Mouse (Mus musculus): ENCODE data around the gene Myl6. TPM values are rescaled to one million over a fixed set of nuclear protein-coding genes. Genes with fewer than 3 reads are reported as not detected.
A peak's percentile ranks its signal among the peaks of the same experiment; 100 is the strongest.

The Myl6 gene
- total and polyA plus RNA-seq, 3 experiments = 242 to 379 (median 302) TPM

DNA sequence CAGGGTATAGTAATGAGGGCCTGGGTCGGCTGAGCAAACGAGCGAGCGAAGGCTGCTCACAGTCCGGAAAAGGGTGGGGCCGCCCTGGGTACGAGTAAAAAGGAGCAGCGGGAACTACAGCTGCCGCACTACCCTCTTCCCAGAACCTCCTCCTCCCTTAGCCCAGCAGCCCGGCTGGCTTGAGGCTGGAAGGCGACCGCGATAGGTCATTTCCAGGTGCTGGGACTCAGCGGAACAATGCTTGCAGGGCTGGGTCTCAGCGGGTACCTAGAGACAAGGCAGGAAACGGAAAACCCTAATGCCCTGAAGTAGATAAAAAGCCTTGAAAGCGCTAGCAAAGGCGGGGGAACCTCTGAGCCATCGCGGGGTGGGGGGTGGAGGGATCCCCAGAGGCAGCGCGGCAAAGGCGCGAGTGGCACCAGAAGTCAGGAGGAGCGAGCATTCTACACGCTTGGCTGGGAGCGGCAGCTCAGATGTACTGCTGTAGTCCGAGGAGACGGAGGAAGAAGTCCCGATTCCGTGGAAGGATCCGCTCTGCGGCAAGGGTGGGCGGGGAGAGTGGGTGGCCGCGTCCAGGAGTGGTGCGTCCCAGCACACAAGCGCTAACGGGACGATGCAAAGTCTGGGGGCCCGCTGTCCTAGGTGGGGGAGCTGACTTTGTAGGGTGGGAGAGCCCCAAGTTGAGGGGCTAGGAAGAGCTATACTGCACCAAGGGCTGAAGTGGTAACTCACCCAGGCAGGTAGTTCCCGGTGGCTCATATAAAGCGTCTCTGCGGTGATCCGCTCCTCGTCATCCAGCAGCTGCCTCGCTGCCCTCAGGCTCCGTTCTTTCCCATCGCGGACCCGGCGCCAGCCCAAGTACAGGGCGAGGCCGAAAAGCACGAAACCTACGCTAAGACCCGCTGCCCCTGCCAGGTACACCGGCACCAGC is 31.1 kb upstream of the Myl6 start:
- Histone ChIP-seq H3K27me3 (ENCODE audit: control insufficient read depth, insufficient read depth, low read length) (no peaks in the 10 kb centered on the region), H3K79me2 (replicated peaks; ENCODE audit: control insufficient read depth, insufficient read depth, low read length) (no peaks in the 10 kb centered on the region), H3K36me3 (ENCODE audit: control insufficient read depth, insufficient read depth, low read length) (no peaks in the 10 kb centered on the region), H3K27ac (peak overlapping the region; percentile 95), H3K4me1 (ENCODE audit: control insufficient read depth, insufficient read depth, low read length) (peaks cover 1% of the 10 kb centered on the region; the same call in 1 of the 2 replicates), H3K9ac (ENCODE audit: low read depth, low read length) (peak overlapping the region; percentile 81), H3K4me3 (peak overlapping the region; percentile 100)
- intact Hi-C loops (cut with DNase I) = loop anchor here (5.0 kb wide), 2 partner anchors 33 to 113 kb away; partner anchors contain the start of genes Myl6, Nabp2 and Rnf41
- WGBS = 3% methylated on average over 58 of the region's 58 CpGs
- peak; percentile 70 to 74 for DNase-seq
- TF ChIP-seq EP300 (IDR thresholded peaks at IDR 0.05; ENCODE audit: insufficient read depth, low read depth, low read length) (no peak), POLR2A (IDR thresholded peaks at IDR 0.05; ENCODE audit: insufficient read depth, low read depth, low read length) (peak; percentile 19; the same call in 1 of the 2 replicates), CTCF (IDR thresholded peaks at IDR 0.05) (no peak)

DNA sequence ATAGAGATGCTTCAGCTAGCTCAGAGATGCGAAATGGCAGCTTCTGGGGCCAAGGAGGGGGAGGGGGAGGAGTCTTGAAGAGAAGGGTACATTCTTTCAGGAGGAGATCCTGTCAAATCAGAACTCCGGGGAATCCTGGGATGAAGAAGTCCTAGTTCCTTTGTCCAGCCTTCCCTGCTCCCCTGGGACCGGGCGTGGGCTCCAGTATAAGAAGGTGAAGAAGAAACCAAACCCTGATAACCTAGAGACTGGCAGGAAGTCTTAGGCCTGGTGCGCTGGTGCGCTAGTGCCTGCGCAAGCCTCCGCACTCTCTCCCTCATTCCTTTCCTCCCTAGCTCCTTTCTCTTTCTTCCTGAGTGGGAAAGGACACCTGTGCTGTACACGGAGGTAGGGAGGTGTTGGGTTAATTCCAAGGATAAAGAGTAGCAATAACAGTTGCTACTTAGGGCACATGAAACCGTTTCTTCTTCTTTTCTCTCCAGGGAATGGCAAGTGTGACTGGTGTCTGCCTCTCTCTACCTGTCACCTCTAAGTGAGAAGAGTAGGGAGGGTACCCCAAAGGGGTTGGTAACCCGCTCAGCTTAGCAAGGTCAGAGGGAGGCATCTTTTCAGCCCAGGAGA is 30.3 kb upstream of the Myl6 start:
- no peaks in the 10 kb centered on the region for H3K36me3 ChIP-seq (ENCODE audit: control insufficient read depth, insufficient read depth, low read length)
- peak in 1 of 2 experiments; percentile 31 for DNase-seq
- no peaks in the 10 kb centered on the region for H3K27me3 ChIP-seq (ENCODE audit: control insufficient read depth, insufficient read depth, low read length)
- H3K4me3 ChIP-seq = peak overlapping the region; percentile 100
- 43% methylated on average over 11 of the region's 11 CpGs for WGBS
- intact Hi-C loops (cut with DNase I) = no loop called here
- no peaks in the 10 kb centered on the region for H3K79me2 ChIP-seq (replicated peaks; ENCODE audit: control insufficient read depth, insufficient read depth, low read length)
- H3K9ac ChIP-seq (ENCODE audit: low read depth, low read length) = peak overlapping the region; percentile 81
- no peak for TF ChIP-seq EP300 (IDR thresholded peaks at IDR 0.05; ENCODE audit: insufficient read depth, low read depth, low read length)
- TF ChIP-seq POLR2A (IDR thresholded peaks at IDR 0.05; ENCODE audit: insufficient read depth, low read depth, low read length) = 0 out of 2 replicates have a peak, but pooled peaks have one; percentile 17
- TF ChIP-seq CTCF (IDR thresholded peaks at IDR 0.05) = no peak
- peaks cover 1% of the 10 kb centered on the region; the same call in 1 of the 2 replicates for H3K4me1 ChIP-seq (ENCODE audit: control insufficient read depth, insufficient read depth, low read length)
- H3K27ac ChIP-seq = peak overlapping the region; percentile 95

DNA sequence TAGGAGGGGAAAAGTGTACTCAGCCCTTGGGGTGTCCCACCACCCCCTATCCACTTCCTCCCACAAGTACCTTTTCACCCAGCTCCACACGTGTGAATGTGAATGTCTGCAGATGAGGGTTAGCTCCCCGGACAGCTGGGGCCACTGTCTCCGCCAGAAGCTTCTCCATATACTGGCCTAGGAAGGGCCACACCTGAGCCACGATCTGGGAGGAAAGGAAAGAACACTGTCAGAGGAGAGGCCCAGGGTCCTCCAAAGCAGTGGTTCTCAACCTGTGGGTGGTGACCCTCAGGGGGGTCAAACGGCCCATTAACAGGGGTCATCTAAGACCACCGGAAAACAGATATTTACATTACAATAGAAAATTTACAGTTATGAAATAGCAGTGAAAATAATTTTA is 28.4 kb upstream of the Myl6 start:
- TF ChIP-seq EP300 (IDR thresholded peaks at IDR 0.05; ENCODE audit: insufficient read depth, low read depth, low read length) = no peak
- TF ChIP-seq CTCF (IDR thresholded peaks at IDR 0.05) = no peak
- TF ChIP-seq POLR2A (IDR thresholded peaks at IDR 0.05; ENCODE audit: insufficient read depth, low read depth, low read length) = no peak
- intact Hi-C loops (cut with DNase I) = no loop called here
- H3K27ac ChIP-seq = no peak overlapping the region

DNA sequence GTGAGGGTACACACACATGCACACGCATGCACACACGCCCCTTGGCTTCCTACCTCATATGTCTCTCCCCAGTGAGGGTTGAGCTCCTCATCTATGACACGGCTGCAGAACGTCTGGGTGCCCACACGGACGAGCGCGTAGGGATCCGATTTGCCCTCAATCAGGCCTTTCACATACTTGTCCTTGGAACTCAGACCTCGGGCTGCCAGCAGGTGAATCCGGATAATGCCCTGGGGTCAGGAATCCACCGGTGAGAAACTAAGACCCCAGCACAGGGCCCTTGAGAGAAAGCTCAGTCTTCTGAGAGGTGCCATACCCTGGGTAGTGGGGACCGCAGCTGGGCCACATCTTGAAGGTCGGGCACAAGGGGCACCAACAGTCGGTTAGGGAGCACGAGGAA is 26.6 kb upstream of the Myl6 start:
- no peak overlapping the region for H3K4me3 ChIP-seq
- no peaks in the 10 kb centered on the region for H3K4me1 ChIP-seq (ENCODE audit: control insufficient read depth, insufficient read depth, low read length)
- TF ChIP-seq EP300 (IDR thresholded peaks at IDR 0.05; ENCODE audit: insufficient read depth, low read depth, low read length) (no peak), CTCF (IDR thresholded peaks at IDR 0.05) (no peak), POLR2A (IDR thresholded peaks at IDR 0.05; ENCODE audit: insufficient read depth, low read depth, low read length) (no peak)
- H3K79me2 ChIP-seq (replicated peaks; ENCODE audit: control insufficient read depth, insufficient read depth, low read length) = no peaks in the 10 kb centered on the region
- intact Hi-C loops (cut with DNase I) = no loop called here
- no peaks in the 10 kb centered on the region for H3K36me3 ChIP-seq (ENCODE audit: control insufficient read depth, insufficient read depth, low read length)
- no peak for DNase-seq
- no peak overlapping the region for H3K27ac ChIP-seq
- H3K27me3 ChIP-seq (ENCODE audit: control insufficient read depth, insufficient read depth, low read length) = no peaks in the 10 kb centered on the region
- WGBS = 89% methylated on average over 16 of the region's 16 CpGs
- H3K9ac ChIP-seq (ENCODE audit: low read depth, low read length) = no peak overlapping the region

More for the DNA sequence above, 28.4 kb upstream of the Myl6 start:
- DNase-seq = no peak
- H3K4me1 ChIP-seq (ENCODE audit: control insufficient read depth, insufficient read depth, low read length) = peaks cover 1% of the 10 kb centered on the region; the same call in 1 of the 2 replicates
- H3K79me2 ChIP-seq (replicated peaks; ENCODE audit: control insufficient read depth, insufficient read depth, low read length) = no peaks in the 10 kb centered on the region
- no peaks in the 10 kb centered on the region for H3K36me3 ChIP-seq (ENCODE audit: control insufficient read depth, insufficient read depth, low read length)
- no peak overlapping the region for H3K9ac ChIP-seq (ENCODE audit: low read depth, low read length)
- no peaks in the 10 kb centered on the region for H3K27me3 ChIP-seq (ENCODE audit: control insufficient read depth, insufficient read depth, low read length)
- no peak overlapping the region for H3K4me3 ChIP-seq
- 83% methylated on average over 6 of the region's 6 CpGs for WGBS

DNA sequence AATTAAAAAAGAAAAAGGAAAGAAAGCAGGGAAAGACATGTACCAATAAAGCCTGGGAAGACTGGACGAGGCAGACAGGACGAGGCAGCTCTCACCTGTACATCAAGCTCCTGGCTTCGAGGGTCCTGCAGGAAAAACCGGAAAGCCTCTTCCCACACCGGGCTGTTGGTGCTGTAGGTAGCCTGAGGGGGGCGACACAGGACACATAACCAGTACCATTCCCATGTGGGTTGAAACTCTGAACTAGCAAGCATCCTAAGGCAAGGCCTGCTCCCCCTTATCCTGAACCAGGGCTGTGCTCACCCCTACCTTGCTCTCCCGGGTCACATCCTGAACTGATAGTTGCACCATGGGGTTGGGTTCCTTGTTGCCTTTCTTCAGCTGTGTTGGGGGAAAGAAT is 24.9 kb upstream of the Myl6 start:
- H3K36me3 ChIP-seq (ENCODE audit: control insufficient read depth, insufficient read depth, low read length) = no peaks in the 10 kb centered on the region
- intact Hi-C loops (cut with DNase I) = loop anchor here (1.0 kb wide), 1 partner anchor 17 kb away; no protein-coding TSS in a partner anchor
- WGBS = 81% methylated on average over 7 of the region's 7 CpGs
- DNase-seq = peak; percentile 50 to 70
- H3K27ac ChIP-seq = no peak overlapping the region
- no peak overlapping the region for H3K4me3 ChIP-seq
- no peak for TF ChIP-seq POLR2A (IDR thresholded peaks at IDR 0.05; ENCODE audit: insufficient read depth, low read depth, low read length)
- TF ChIP-seq EP300 (IDR thresholded peaks at IDR 0.05; ENCODE audit: insufficient read depth, low read depth, low read length) = 0 out of 2 replicates have a peak, but pooled peaks have one; percentile 66
- TF ChIP-seq CTCF (IDR thresholded peaks at IDR 0.05) = peak; percentile 78
- no peaks in the 10 kb centered on the region for H3K27me3 ChIP-seq (ENCODE audit: control insufficient read depth, insufficient read depth, low read length)
- H3K4me1 ChIP-seq (ENCODE audit: control insufficient read depth, insufficient read depth, low read length) = no peaks in the 10 kb centered on the region
- H3K9ac ChIP-seq (ENCODE audit: low read depth, low read length) = no peak overlapping the region
- H3K79me2 ChIP-seq (replicated peaks; ENCODE audit: control insufficient read depth, insufficient read depth, low read length) = no peaks in the 10 kb centered on the region

All from heart, adult 2 months (tissue).